In the genomic region with DNA sequence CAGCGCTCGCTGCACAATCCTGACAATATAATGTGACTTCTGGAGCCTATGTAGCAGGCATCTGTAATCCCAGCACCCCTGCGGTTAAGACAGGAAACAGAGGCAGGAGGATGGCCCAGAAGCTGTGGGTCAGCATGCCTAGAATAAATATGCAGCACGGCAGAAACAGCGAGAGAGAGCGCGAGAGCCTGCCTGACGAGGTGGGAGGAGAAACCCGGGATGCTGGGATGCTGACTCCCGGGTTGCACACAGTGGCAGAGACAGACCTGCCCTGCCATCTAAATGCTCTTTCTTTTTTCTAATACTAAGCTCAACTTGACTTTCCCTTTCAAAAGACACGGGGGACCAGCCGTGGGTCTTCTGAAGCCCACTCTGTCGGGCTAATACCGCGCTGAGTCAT, we compare ENCODE assay signal across 21 mouse cellular contexts. TPM values are rescaled to one million over a fixed set of nuclear protein-coding genes. Genes with fewer than 3 reads are reported as not detected.
DNase-seq lines count a peak whose midpoint lies in the region; ATAC-seq lines count a peak whose summit lies in the region.
"Had no signal": no experiment of that assay in that cellular context is flagged by ENCODE, and none has a peak within 500 bp of the region (broad histone marks: within the 10 kb centered on the region; RNA-seq: fewer than 3 reads in every experiment).

No protein-coding gene starts in this region.

- H3K9ac ChIP-seq in midbrain, embryonic 16.5 days (ENCODE audit: low read depth, low read length), result no peak overlapping the region
- H3K9ac ChIP-seq: intestine, embryonic 15.5 days; midbrain, embryonic 12.5 days; stomach, embryonic 15.5 days had no signal

- no peak overlapping the region for H3K4me2 ChIP-seq in midbrain, embryonic 16.5 days (ENCODE audit: low read length)
- H3K4me2 ChIP-seq: heart, embryonic 11.5 days; intestine, embryonic 15.5 days; midbrain, embryonic 12.5 days; stomach, embryonic 15.5 days had no signal

- no peaks in the 10 kb centered on the region for H3K27me3 ChIP-seq in midbrain, embryonic 16.5 days (ENCODE audit: control insufficient read depth, insufficient read depth, low read depth, low read length)
- H3K27me3 ChIP-seq: intestine, embryonic 15.5 days; midbrain, embryonic 12.5 days; stomach, embryonic 15.5 days had no signal

- H3K36me3 ChIP-seq in midbrain, embryonic 16.5 days (ENCODE audit: control insufficient read depth, insufficient read depth, low read length), result peaks cover 10% of the 10 kb centered on the region; the same call in 1 of the 2 replicates

- ATAC-seq in midbrain, embryonic 16.5 days, result no peak
- ATAC-seq: hindbrain, embryonic 16.5 days; intestine, embryonic 15.5 days; lung, postnatal 0 days had no signal

- intact Hi-C loops in left cerebral cortex, postnatal 25 days (cut with DNase I), result no loop called here

- H3K27ac ChIP-seq in midbrain, embryonic 16.5 days (ENCODE audit: low read length), result no peak overlapping the region
- H3K27ac ChIP-seq: gastrocnemius, adult 2 months; hindbrain, embryonic 10.5 days; intestine, embryonic 15.5 days; midbrain, embryonic 12.5 days; stomach, embryonic 15.5 days had no signal

- H3K9me3 ChIP-seq in midbrain, embryonic 16.5 days (replicated peaks; ENCODE audit: control insufficient read depth, low read length, poor library complexity, severe bottlenecking), result no peaks in the 10 kb centered on the region
- H3K9me3 ChIP-seq: hindbrain, embryonic 10.5 days; intestine, embryonic 15.5 days; midbrain, embryonic 12.5 days; stomach, embryonic 15.5 days had no signal

- 73% methylated on average over 15 of the region's 15 CpGs for WGBS in midbrain, embryonic 16.5 days

- DNase-seq in layer of hippocampus, adult 11-12 months (ENCODE audit: low spot score), result peak; percentile 53
- DNase-seq in layer of hippocampus, adult 9-10 months (ENCODE audit: low spot score), result no peak
- peak; percentile 38 to 55 for DNase-seq in left cerebral cortex, postnatal 25 days (ENCODE audit: low spot score in 2 of 2)
- DNase-seq in left cerebral cortex, adult 8-10 months (ENCODE audit: low spot score in 2 of 2), result no peak
- DNase-seq in ZHBTc4 (ENCODE audit: low read depth, low spot score), result peak; percentile 64
- DNase-seq in cerebellum, adult 9-10 months, result no peak
- DNase-seq: adrenal gland, postnatal 25 days; cerebellum, adult 11-12 months; cerebellum, postnatal 14 days; gastrocnemius, adult 2 months; kidney, adult 8-10 months; kidney, postnatal 10 days; thymus, postnatal 4 days had no signal

- H3K4me1 ChIP-seq in midbrain, embryonic 16.5 days (ENCODE audit: control insufficient read depth, insufficient read depth, low read length), result no peaks in the 10 kb centered on the region
- H3K4me1 ChIP-seq: hindbrain, embryonic 10.5 days; intestine, embryonic 15.5 days; midbrain, embryonic 12.5 days; stomach, embryonic 15.5 days had no signal

- H3K4me3 ChIP-seq in midbrain, embryonic 16.5 days (ENCODE audit: low read depth, low read length), result no peak overlapping the region
- H3K4me3 ChIP-seq: gastrocnemius, adult 2 months; hindbrain, embryonic 10.5 days; intestine, embryonic 15.5 days; midbrain, embryonic 12.5 days; stomach, embryonic 15.5 days had no signal

RNA-seq across cellular contexts. Expression of a gene that starts 50.4 kb away (rescaled TPM):
- 100 to 1,000 TPM; 112 to 116 TPM for total RNA-seq in left cerebral cortex, postnatal 25 days (2021)
- total RNA-seq in left cerebral cortex, adult 8-10 months (2022), result 100 to 1,000 TPM; 143 to 172 (median 150) TPM
- polyA plus RNA-seq in midbrain, embryonic 16.5 days (2015; fragmentation: Nextera tagmentation; extraction: Ambion mirVana), result 108 and 133 TPM in 2 replicates

Comparison
In these comparisons a context has a peak if more than half of its experiments do, and no peak if none do; other contexts are left out.
1. DNase-seq: peak in layer of hippocampus, adult 11-12 months (single experiment), left cerebral cortex, postnatal 25 days (2 of 2) and ZHBTc4 (single experiment); none in layer of hippocampus, adult 9-10 months (single experiment), left cerebral cortex, adult 8-10 months (0 of 2) and cerebellum, adult 9-10 months (single experiment).